Mouse (Mus musculus): Measurements from ENCODE around the gene Plcb1.

The Plcb1 gene

DNA sequence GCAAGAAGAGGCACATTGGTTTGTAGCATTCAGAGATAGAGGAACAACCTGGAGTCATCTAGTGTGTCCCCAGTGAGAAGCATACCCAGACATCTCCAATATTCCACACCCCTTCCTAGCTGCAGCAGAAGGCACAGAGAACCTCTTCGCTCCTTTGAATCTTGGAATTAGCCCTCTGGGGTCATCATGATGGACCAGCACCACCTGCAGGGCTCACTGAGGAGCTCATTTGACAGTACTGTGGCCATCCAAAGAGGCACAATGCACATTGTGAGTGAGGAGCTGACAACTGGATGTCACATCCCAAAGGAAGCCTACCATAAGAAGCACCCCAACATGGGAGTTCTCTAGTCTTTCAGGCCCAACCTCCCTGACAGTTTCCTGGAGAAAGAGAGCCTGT, 50.2 kb downstream of the Plcb1 start:
- no peak for DNase-seq (ENCODE audit: extremely low read depth, insufficient read length, low spot score)

DNA sequence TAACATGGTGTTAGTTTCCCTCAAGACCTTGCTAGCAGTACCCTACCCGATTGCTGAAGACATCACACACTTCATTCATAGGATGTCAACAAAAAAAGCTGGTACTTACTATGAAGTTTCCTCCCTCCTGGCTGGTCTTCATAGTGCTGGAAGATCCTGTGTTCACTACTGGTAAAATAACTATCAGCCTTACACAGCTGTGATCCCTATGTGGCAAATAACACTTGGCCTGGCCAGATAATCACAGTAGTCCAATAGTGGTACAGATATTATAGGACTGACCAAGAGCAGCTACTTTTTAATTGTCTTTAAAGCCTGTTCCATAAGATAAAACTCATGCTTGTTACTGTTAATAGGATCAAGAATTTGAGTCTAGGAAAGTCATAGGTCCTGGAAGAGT, 52.3 kb downstream of the Plcb1 start:
- DNase-seq (ENCODE audit: extremely low read depth, insufficient read length, low spot score) = no peak

DNA sequence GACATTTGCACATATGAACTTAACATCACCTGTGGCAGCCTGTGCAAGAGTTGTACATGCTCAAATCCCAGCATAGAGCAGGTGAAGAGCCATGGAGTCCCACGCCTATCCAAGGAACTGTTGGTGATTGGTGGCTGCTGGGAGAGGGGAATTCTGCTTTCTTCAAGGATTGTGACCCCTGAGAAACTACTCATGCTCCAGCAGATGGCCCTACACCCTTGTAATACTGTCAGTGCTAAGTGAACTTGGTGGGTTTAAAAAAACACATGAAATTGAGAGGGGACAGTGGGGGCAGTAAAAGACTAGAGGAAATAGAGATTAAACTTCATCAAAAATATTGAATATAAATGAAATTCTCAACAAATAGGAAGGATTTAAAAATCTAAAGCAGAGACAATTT, 53.0 kb downstream of the Plcb1 start:
- no peak for DNase-seq (ENCODE audit: extremely low read depth, insufficient read length, low spot score)

DNA sequence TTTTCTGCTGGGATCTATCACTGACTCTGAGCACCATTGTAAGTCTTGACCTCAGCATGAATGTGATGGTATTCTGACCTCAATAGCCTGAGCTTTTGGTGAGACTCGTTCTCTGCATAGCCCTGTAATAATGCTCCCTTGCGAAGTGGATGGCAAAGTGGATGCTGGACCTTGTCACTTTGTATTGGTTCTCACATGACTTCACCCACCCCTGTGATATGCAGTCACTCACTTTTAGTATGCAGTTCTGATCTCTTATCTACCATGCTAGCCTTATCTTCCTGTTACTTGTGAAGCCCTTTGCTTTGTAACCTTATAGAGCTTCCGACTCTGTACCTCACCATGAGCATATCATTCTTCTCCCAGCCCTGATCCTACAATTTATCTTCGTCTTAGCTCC, 57.0 kb downstream of the Plcb1 start:
- no peak for DNase-seq (ENCODE audit: extremely low read depth, insufficient read length, low spot score)

DNA sequence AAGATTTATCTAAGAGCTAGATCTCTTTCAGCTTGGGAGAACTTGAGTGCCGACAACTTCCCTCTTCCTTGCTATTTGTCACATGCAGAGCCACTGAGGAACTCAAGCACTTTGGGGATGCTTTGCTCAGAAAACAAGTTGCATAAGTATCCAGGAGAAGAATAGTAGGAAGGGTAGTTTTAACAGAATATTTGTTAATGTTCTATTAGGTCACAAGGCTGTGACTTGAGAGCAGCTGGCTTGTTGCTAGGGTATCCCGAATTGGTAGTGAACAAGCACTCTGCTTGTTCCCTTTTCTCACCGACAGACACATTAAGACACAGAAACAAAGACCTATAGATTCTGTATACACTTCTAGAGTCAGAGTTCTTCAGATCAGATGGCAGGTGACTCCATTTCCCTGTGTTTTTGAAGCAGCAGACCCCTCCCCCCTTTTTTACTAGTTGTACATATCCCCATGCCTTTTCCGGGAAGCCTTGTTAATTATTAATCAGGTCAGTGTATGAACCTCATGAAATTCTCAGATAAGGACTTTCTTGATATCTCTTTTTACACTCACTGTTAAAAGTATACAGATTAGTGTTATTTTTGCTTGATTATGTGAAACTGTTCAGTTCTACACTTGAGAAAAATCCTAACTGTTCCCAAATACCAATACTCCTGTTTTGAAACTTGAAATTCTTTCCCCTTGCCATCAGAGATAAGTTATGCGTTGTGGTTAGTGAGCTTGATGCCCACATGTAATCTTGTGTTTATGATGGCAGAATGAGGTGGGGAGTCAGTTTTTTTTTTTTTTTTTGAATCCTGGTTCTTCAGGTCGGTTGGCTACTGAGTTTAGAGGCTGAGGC, 58.7 kb downstream of the Plcb1 start:
- no peak for DNase-seq (ENCODE audit: extremely low read depth, insufficient read length, low spot score)

DNA sequence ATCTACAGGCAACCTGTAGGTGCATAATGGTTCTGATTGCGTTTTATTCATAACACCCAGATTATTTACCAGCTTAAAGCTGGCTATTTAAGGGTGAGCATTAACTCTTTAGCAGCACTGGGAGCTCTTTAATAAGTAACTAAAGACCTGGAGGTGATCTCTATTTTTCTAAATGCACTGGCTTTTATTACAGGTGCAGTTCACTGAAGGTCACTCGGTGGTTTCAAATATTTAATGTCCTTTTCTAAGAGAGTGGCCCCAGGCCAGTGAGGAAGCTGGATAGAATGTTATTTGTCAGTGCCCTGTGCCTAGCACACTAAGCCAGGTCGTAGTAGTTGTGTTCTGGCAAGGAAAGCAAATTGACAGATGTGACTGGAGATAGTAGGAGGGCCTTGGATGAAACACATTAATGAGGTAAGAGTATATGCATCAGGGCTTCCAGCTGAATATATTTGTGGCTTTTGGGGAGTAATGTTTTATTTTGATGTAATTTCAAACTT, 59.4 kb downstream of the Plcb1 start:
- DNase-seq (ENCODE audit: extremely low read depth, insufficient read length, low spot score) = no peak

DNA sequence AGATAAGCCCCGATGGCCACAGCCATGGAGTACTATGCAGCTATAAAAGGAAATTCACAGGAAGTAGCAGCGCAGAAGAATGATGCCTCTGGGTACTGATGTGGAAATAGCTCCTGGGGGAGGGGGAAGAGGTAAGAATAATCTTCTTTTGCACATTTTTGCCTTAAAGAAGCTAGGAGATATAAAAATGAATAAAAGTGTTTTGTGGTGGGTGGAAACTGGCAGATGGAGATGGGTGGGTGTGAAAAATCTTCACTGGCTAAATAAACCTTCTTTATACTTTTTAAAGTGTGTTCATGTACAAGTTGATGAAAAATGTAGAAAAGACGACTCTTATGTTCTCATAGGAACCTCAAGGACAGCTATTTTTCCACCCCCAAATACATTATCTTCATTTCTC, 60.7 kb downstream of the Plcb1 start:
- no peak for DNase-seq (ENCODE audit: extremely low read depth, insufficient read length, low spot score)

DNA sequence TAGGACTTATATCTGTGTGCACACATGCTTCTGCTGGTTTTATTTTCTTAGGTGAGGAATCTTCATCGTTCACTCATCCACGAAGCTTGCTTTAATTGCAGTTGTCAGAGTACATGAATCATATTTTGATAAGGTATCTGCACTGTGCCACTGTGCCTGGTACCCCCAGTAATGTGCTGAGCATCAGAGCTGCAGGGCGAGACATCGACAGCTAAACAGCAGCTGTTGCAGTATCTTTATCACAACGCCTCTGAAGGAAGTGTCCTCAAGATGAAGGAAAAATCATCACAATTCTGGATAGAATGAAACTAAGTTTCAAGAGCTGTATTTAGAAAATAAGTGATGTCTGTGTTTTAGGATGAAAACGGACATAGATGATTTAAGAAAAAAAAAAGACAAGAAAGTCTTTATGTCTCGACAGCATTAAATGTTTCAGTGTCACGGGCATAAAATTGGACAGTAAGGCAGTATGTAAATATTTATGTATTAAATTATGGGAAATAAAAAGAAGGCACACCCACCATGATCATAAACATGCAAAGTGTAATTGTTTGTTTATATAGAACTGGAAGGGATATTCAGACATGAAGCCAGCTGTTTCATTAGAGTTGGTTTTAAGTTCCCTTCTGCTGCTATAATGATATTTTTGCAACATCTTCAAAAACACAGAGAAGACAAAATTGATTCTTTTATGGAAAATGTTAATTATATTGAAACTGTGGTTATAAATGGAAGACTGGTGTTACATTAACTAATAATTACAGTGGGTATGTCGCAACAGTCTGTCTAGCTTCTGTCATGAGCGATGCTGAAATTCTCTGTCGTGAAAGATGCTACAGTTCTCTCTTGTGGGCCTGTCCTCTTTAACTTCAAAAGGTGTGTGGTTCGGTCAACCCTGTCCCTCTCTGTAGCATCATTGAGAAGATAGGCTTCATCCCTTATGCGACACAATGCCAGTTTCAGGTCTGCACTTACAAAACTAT, 65.6 kb downstream of the Plcb1 start:
- DNase-seq (ENCODE audit: extremely low read depth, insufficient read length, low spot score) = no peak

DNA sequence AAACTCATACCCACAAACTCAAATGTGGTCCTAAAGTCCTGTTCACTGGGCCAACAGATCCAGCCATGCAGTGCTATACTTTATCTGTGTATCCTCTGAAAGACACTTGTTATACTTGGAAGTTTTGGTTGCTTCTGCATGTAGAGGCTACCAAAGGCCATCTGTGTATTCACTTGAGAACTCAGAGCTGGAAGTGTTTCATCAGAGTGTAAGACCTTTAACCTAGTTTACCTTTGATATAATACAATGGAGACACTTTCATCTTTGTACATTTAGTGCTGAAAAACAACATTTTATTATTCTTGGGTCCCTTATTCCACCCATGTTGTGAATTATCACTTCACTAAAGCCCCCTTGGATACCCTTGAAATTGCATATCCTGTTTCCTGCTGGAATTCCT, 70.4 kb downstream of the Plcb1 start:
- no peak for DNase-seq (ENCODE audit: extremely low read depth, insufficient read length, low spot score)

DNA sequence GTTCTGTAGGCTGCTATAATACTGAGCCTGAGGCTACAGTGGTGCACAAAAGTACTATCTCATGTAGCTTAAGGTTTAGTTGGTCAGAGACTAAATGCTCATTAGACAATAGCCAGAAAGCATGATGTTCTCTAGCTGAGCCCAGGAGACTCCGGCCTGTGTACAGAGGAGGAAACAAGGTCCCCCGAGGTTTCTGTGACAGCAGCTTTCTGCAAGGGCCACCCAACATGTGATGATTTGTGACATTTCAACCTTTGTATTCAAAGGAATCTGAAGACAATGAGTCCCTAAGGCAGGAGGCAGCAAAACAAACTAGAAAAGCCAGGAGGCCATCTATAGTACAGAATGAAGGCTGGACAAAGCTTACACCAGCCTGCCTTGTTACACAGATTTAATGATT, 70.8 kb downstream of the Plcb1 start:
- no peak for DNase-seq (ENCODE audit: extremely low read depth, insufficient read length, low spot score)

DNA sequence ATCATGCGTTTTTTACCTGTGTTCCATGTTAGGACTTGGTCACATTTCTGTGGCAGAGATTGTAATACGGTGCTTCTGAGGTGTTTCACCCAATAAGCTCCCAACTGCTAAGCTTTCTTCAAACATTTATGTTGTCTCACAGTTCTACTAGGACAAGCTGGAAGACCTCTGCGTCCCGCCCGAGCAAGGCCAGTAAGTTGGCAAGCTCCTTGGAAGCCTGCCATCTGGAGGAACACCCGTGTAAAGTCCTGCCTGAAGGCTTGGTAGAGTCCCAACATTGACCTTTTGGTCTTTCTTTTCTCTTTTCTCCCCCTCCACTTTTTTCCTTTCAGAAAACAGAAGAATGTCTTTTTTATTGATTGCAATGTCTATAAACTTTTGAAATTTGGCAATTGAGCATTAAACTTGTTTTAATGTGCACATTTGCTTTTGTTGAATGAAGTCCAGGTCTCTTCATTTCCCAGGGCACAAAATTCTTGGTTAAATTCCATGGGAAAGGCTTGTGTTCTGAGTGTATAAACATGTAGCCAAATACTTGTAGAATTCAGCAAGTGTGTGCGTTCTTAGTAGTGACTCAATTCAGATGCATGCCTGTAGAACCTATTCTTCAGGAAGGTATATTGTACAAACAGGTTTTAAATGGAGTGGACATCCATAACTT, 79.2 kb downstream of the Plcb1 start:
- DNase-seq (ENCODE audit: extremely low read depth, insufficient read length, low spot score) = no peak

DNA sequence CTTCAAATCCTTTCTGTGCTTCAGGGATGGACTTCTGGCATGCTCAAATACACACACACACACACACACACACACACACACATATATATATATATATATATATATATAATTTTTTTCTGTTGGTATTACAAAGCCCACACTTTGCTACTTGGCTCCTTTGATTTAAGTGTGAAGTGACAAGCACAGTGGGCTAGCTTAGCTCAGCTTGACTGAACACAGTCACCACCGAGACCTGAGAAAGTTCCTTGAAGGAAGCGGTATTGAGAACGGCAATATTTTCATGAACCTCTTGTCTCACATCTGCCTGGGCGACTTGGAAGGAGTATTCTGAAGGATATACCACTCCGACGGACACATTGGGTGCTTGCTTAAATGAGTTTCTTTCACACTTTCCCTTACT, 81.5 kb downstream of the Plcb1 start:
- DNase-seq (ENCODE audit: extremely low read depth, insufficient read length, low spot score) = no peak

DNA sequence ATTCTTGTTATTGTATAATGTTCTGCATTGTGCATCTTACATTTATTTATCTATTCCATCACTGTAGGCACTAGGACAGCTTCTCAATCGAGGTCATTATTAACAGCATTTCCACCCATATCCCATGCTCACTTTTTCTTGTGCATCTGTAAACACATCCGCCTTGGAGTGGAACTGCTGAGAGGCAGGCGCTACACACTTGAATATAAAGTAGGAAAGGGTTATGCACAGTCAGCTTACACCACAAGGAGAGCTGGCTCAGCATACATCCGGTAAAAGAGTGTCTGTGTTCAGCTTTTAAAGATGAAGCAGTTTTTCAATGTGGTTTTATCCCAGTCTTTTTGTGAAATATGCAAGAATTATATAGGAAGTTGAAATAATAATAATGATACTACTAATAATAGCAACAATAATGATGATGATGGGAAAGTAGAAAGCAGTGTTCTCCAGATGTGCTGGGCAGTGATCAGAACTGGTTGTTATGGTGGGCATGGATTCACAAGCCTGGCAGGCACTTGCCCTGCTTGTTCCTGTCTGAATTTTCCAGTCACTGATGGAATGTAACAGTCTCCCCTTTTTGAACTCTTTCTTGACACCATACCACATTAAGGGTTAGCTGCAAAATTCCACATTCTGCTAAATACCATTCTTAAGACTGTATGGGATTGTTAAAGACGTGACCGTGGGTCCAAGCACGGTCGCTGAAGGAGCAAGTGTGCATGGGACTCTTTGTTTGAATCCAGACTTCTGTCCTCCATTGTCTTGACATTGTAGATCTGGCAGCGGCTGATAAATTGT, 86.0 kb downstream of the Plcb1 start:
- DNase-seq (ENCODE audit: extremely low read depth, insufficient read length, low spot score) = no peak

DNA sequence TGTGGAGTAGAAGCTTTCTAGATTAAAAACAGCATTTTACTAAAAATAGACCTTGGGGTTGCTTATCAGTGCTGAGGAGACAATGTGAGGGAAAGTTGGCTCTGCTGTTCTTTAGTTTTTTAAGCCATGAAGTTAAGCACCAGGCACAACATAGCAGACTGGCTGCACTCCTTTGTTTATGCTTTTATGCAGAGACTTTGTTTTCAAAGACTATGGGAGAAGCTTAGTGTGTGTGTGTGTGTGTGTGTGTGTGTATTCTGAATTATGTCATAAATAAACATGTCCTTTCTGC, 86.6 kb downstream of the Plcb1 start:
- no peak for DNase-seq (ENCODE audit: extremely low read depth, insufficient read length, low spot score)

DNA sequence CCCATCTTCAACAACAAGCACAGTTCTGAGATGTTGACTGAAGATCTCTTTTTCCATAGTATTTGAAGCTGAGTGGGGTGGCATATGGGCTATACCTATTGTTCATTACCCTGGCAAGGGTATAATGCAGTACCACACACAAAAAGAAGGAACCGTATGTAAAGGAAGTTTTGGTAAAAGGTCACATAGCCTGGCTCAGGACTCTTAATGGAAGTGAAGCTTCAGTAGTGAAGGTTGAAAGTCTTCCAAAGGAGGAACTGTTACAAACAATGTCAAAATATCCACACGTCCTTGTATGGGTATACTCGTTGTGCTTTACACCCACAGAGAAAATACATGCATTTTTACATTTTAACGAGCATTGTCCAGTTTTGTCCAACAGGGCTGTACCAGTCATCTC, 91.3 kb downstream of the Plcb1 start:
- DNase-seq (ENCODE audit: extremely low read depth, insufficient read length, low spot score) = no peak

DNA sequence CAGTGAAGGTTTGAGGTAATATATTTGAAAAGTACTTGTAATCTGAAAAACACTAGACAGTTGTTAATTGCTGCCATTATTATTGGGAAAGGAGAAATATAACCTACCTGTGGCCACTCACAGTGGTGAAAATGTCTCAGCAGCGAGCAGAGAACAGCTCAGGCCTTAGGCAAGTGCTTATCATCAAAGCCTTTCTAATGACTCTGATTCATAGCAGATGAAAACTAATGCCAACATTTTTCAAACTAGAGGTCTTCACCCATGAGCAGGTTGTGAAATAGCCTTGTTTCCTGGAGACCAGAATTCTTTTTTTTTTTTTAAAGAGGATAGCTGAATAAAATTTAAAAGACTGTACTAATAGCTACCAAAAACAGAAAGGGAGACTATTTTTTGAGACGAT, 105.3 kb downstream of the Plcb1 start:
- DNase-seq (ENCODE audit: extremely low read depth, insufficient read length, low spot score) = no peak

DNA sequence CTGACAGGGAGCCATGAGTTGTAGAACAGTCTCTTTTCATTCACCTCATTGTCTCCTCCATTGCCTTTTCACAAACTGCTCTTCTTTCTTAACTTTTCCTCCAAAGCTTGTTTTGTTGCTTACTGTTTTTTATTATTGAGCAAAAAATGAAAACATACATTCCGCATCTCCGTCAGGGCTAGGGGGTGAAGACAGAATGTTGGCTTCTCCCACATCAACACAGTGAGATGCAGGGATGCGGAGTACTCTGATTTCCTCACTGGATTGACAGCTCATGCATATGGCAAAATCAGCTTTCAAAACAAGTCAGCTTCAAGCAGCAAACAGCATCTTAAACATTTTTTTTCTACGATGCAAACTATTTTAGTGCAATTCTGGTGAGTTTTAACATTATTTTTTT, 108.9 kb downstream of the Plcb1 start:
- no peak for DNase-seq (ENCODE audit: extremely low read depth, insufficient read length, low spot score)

DNA sequence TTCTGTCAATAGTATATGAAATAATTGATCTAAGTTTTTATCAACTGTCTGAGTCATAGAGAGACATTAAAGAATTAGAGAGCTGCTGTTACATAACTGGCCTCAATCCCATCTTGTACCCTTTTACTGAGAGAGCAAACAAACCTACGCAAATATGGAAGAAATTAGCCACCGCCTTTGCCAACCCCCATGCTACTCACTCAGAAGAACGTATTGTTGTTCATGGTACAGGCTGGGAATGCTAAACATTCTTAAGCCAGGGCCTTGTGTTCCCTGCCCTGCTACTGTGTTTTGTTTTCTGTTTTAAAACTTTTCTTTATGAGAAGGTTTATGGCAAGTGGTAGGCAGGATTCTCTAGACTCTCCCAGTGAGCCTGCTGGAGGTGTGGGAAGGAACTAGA, 110.3 kb downstream of the Plcb1 start:
- DNase-seq (ENCODE audit: extremely low read depth, insufficient read length, low spot score) = no peak

DNA sequence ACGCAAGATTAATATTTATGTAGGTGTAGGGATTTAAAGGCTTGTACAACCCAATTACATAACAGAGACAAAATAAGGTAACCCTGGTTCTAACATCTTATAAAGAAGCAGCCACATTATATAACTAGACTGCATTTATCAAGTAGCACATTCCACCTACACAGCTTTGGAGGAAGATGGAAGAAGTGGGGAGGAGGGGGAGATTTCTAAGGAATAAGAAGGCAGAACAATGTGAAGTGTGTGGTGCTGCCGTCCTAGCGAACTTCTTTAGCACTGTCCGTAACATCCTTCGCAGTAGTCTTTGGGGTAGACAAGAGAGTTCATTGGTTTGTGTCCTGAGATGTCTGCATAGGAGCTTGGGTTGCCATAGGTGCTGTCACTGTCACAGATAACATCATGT, 111.2 kb downstream of the Plcb1 start:
- no peak for DNase-seq (ENCODE audit: extremely low read depth, insufficient read length, low spot score)

DNA sequence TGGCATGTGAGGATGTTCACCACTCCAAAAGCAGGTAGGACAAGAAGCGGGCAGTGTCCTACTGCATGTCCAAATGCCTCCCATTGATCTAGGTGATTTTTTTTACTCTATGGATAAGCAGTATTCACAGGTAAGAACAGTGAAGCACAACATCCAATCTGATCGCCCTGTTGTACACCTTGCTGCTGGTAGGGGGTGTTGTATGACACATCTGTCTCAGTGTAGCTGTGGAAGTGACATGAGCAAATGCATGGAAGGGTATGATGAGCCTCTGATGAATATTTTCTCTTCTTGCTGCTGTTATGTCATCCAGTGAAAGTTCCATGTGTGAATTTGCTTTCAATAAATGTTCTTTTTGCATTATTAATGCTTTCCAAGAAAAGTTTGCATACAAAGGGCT, 115.7 kb downstream of the Plcb1 start:
- DNase-seq (ENCODE audit: extremely low read depth, insufficient read length, low spot score) = no peak

DNA sequence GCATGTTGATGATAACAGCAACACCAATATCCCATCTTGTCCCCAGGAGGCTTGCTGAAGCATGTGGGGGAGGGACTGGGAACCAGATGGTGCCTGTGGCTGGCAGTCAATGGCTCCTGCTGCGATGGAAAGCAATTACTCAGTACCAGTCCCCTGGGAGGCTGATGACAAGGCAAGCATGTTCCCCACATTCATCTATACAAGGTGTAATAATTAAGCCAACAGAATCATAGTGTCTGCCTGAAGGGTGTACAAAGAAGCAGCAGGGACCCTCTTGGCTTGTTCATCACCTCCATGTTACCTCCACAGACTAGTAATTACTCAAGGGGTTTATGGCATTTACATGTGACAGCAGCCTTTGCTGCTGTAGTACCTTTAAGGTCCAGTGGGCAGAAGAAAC, 125.0 kb downstream of the Plcb1 start:
- DNase-seq (ENCODE audit: extremely low read depth, insufficient read length, low spot score) = no peak

Data from 3134 (cell line).